Mouse (Mus musculus) stomach, embryonic 15.5 days (tissue): ENCODE measurements around the gene Gipc2. TPM values are rescaled to one million over a fixed set of nuclear protein-coding genes. Genes with fewer than 3 reads are reported as not detected.

ENCODE experiments used
- ATAC-seq: fragments of 200-750 bp; cut with Nextera tagmentation; 2 replicates; pipeline ENCODE4 v1.8.0; 2017; ENCODE audit warnings: low read depth, moderate number of reproducible peaks, moderate TSS enrichment; ENCODE audit not compliant: insufficient read depth, low FRiP score
- H3K27ac ChIP-seq: fragments of 300-500 bp; sonication (generic); 2 replicates; pipeline ENCODE4 v1.5.1; 2015; ENCODE audit warnings: mild to moderate bottlenecking, inconsistent platforms
- H3K27me3 ChIP-seq: fragments of 300-500 bp; sonication (generic); replicated peaks from 2 replicates; pipeline ENCODE4 v1.6.1; 2015; ENCODE audit warnings: inconsistent platforms
- H3K36me3 ChIP-seq: fragments of 300-500 bp; sonication (generic); 2 replicates; pipeline ENCODE4 v1.6.1; 2015; ENCODE audit warnings: inconsistent platforms
- H3K4me1 ChIP-seq: fragments of 300-500 bp; sonication (generic); 2 replicates; pipeline ENCODE4 v1.6.1; 2015; ENCODE audit warnings: inconsistent platforms
- H3K4me2 ChIP-seq: fragments of 300-500 bp; sonication (generic); 2 replicates; pipeline ENCODE4 v1.6.1; 2015; ENCODE audit warnings: mild to moderate bottlenecking, inconsistent platforms
- H3K4me3 ChIP-seq: fragments of 300-500 bp; sonication (generic); replicated peaks from 2 replicates; pipeline ENCODE4 v1.5.1; 2015; ENCODE audit warnings: inconsistent platforms
- H3K9ac ChIP-seq: fragments of 300-500 bp; sonication (generic); 2 replicates; pipeline ENCODE4 v1.6.1; 2015; ENCODE audit warnings: inconsistent platforms
- H3K9me3 ChIP-seq: fragments of 300-500 bp; sonication (generic); 2 replicates; pipeline ENCODE4 v1.6.1; 2016; ENCODE audit warnings: inconsistent platforms
- WGBS: fragments of 180-500 bp; shearing (Covaris S2); methylation state at CpG from one replicate; pipeline ENCODE4 v1.1.7; 2015; 5-methylcytosine and 5-hydroxymethylcytosine counted together
- polyA plus RNA-seq: library from polyadenylated mRNA; unstranded; fragments of >200 nt; fragmentation: Nextera tagmentation; extraction: Ambion mirVana; gene quantifications from 2 replicates; pipeline ENCODE4 v1.2.1, GENCODE M21; 2015

Gipc2 gene
- 57.5 and 78.6 TPM in 2 replicates for polyA plus RNA-seq

GRCm38 (mm10) chr3:152166099-152166423 is at the start of gene Gipc2:
Gene Gipc2, minus strand, starts transcription at chr3:152166230.
- H3K36me3 ChIP-seq, result no peaks in the 10 kb centered on the region
- peak within 1 kb of the TSS; percentile 93 for H3K4me2 ChIP-seq
- no peaks in the 10 kb centered on the region for H3K27me3 ChIP-seq
- H3K9me3 ChIP-seq, result no peaks in the 10 kb centered on the region
- ATAC-seq, result no peak; the same call in 1 of the 2 replicates
- peak within 1 kb of the TSS; percentile 62; the same call in 1 of the 2 replicates for H3K27ac ChIP-seq
- H3K4me3 ChIP-seq, result peak within 1 kb of the TSS; percentile 53
- H3K9ac ChIP-seq, result peak within 1 kb of the TSS; percentile 32; the same call in 1 of the 2 replicates
- H3K4me1 ChIP-seq, result peaks cover 15% of the 10 kb centered on the region
- 22% methylated on average over 10 of the region's 10 CpGs for WGBS

GRCm38 (mm10) chr3:152213416-152213815 is 47.4 kb upstream of the Gipc2 start:
- H3K4me2 ChIP-seq, result peak overlapping the region; percentile 81; the same call in 1 of the 2 replicates
- H3K36me3 ChIP-seq, result peaks cover 5% of the 10 kb centered on the region; the same call in 1 of the 2 replicates
- peaks cover 11% of the 10 kb centered on the region for H3K4me1 ChIP-seq
- WGBS, result 33% methylated on average over 3 of the region's 3 CpGs
- no peaks in the 10 kb centered on the region for H3K27me3 ChIP-seq
- H3K27ac ChIP-seq, result no peak overlapping the region
- H3K9me3 ChIP-seq, result no peaks in the 10 kb centered on the region
- no peak for ATAC-seq
- H3K9ac ChIP-seq, result no peak overlapping the region
- H3K4me3 ChIP-seq, result no peak overlapping the region

- Histone ChIP-seq H3K4me3 (peak overlapping the region; percentile 97), H3K9me3 (no peaks in the 10 kb centered on the region), H3K4me2 (peak overlapping the region; percentile 81), H3K36me3 (0 out of 2 replicates have a peak, but pooled peaks cover 5% of the 10 kb centered on the region), H3K9ac (peak overlapping the region; percentile 99), H3K27ac (peak overlapping the region; percentile 99; the same call in 1 of the 2 replicates), H3K4me1 (peaks cover 11% of the 10 kb centered on the region), H3K27me3 (no peaks in the 10 kb centered on the region)
- ATAC-seq, result no peak
- 2% methylated on average over 7 of the region's 7 CpGs for WGBS
Observed at GRCm38 (mm10) chr3:152211731-152212279, 45.8 kb upstream of the Gipc2 start.

GRCm38 (mm10) chr3:152210728-152211391 is 44.8 kb upstream of the Gipc2 start:
- Histone ChIP-seq H3K4me2 (peak overlapping the region; percentile 81), H3K4me3 (peak overlapping the region; percentile 97), H3K4me1 (peaks cover 11% of the 10 kb centered on the region), H3K9ac (peak overlapping the region; percentile 99), H3K36me3 (no peaks in the 10 kb centered on the region), H3K27me3 (no peaks in the 10 kb centered on the region), H3K9me3 (no peaks in the 10 kb centered on the region), H3K27ac (peak overlapping the region; percentile 99)
- peak; percentile 36 for ATAC-seq
- WGBS, result under 1% methylated on average over 62 of the region's 68 CpGs

- under 1% methylated on average over 85 of the region's 85 CpGs for WGBS
Observed at GRCm38 (mm10) chr3:152209967-152210634, 44.1 kb upstream of the Gipc2 start, which contains the start of the genes Dnajb4 and Fubp1. Gene Dnajb4, minus strand, starts transcription at chr3:152210302. Gene Fubp1, plus strand, starts transcription at chr3:152210422.

DNA sequence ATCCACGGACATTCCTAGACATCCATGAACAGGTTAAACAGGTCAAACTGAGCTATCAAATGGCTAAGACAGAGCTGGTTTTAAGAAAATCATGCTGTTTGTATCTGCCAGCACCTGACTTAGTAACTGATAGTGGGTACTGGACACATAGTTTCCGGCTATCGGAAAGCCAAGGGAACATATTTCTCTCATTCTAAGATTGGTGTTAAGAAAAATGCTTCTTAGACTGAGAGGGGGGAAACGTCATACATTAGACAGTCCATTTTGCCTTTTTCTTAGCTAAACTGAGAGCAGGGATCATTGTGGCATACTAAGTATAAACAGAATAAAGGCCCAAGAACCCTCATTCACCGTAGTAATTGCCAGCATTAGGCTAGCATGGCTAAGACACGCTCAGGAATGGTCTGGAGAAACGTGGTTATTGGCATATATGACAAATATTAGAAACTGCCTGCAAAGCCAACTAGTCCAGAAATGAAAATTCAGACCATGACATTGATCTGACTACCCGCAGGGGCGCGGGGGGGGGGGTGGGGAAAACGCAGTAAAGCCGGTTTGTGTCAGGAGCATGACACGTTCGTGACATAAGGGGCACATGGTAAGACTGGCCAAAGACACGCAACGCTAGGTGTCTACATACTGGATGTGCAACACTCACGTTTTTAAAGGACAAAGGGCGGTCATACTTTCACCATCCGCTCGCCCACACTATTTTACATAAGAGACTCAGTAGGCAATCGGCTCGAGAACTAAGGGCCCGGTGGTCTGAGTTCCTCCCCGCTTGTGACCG is 43.3 kb upstream of the Gipc2 start:
- Histone ChIP-seq H3K36me3 (no peaks in the 10 kb centered on the region), H3K4me1 (peaks cover 11% of the 10 kb centered on the region), H3K4me3 (peak overlapping the region; percentile 97), H3K9ac (peak overlapping the region; percentile 97), H3K27ac (peak overlapping the region; percentile 99), H3K9me3 (no peaks in the 10 kb centered on the region), H3K27me3 (no peaks in the 10 kb centered on the region), H3K4me2 (peak overlapping the region; percentile 61)
- WGBS, result 2% methylated on average over 25 of the region's 25 CpGs
- no peak; the same call in 1 of the 2 replicates for ATAC-seq

More at GRCm38 (mm10) chr3:152209967-152210634, 44.1 kb upstream of the Gipc2 start, which contains the start of the genes Dnajb4 and Fubp1:
- Histone ChIP-seq H3K9me3 (no peaks in the 10 kb centered on the region), H3K27me3 (no peaks in the 10 kb centered on the region), H3K36me3 (no peaks in the 10 kb centered on the region), H3K4me3 (peak within 1 kb of the TSS; percentile 97), H3K4me1 (peaks cover 11% of the 10 kb centered on the region), H3K27ac (peak within 1 kb of the TSS; percentile 99), H3K9ac (peak within 1 kb of the TSS; percentile 99), H3K4me2 (peak within 1 kb of the TSS; percentile 81)
- peak; percentile 97 for ATAC-seq

- 83% methylated on average over 7 of the region's 7 CpGs for WGBS
- H3K4me2 ChIP-seq, result peak overlapping the region; percentile 25; the same call in 1 of the 2 replicates
Observed at GRCm38 (mm10) chr3:152208096-152208885, 42.3 kb upstream of the Gipc2 start.

DNA sequence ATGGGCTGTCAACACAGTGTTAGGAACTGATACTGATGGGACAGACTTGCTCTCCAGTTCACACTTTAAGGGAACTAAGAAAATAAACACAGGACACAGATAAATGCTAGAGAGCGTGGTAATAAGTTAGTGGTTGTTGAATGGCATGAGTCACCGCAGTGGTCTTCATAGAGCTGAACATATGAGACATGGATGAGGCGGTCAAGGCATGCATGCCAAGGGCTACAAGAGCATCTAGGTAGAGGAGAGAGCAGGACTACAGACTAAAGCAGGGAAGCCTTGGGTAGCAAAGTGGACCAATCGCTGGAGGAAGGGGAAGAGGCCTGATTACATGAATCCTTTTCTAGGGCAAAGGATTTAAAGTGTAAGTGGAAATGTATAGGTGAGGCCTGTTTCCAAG is 41.1 kb upstream of the Gipc2 start:
- Histone ChIP-seq H3K4me3 (no peak overlapping the region), H3K27ac (no peak overlapping the region), H3K36me3 (no peaks in the 10 kb centered on the region), H3K4me1 (no peaks in the 10 kb centered on the region), H3K9me3 (no peaks in the 10 kb centered on the region), H3K27me3 (no peaks in the 10 kb centered on the region), H3K4me2 (no peak overlapping the region), H3K9ac (no peak overlapping the region)
- WGBS, result 94% methylated on average over 4 of the region's 4 CpGs
- no peak for ATAC-seq

More at GRCm38 (mm10) chr3:152208096-152208885, 42.3 kb upstream of the Gipc2 start:
- Histone ChIP-seq H3K36me3 (no peaks in the 10 kb centered on the region), H3K27ac (no peak overlapping the region), H3K4me3 (no peak overlapping the region), H3K4me1 (peaks cover 11% of the 10 kb centered on the region), H3K9me3 (no peaks in the 10 kb centered on the region), H3K9ac (no peak overlapping the region), H3K27me3 (no peaks in the 10 kb centered on the region)
- no peak for ATAC-seq

GRCm38 (mm10) chr3:152204577-152204976 is 38.5 kb upstream of the Gipc2 start:
- Histone ChIP-seq H3K36me3 (no peaks in the 10 kb centered on the region), H3K4me1 (no peaks in the 10 kb centered on the region), H3K9ac (no peak overlapping the region), H3K27me3 (no peaks in the 10 kb centered on the region), H3K27ac (no peak overlapping the region), H3K4me2 (no peak overlapping the region), H3K4me3 (no peak overlapping the region), H3K9me3 (no peaks in the 10 kb centered on the region)
- 60% methylated on average over 3 of the region's 3 CpGs for WGBS
- ATAC-seq, result no peak

- Histone ChIP-seq H3K9ac (no peak overlapping the region), H3K27me3 (no peaks in the 10 kb centered on the region), H3K4me1 (no peaks in the 10 kb centered on the region), H3K4me2 (no peak overlapping the region), H3K36me3 (no peaks in the 10 kb centered on the region), H3K4me3 (no peak overlapping the region), H3K9me3 (no peaks in the 10 kb centered on the region), H3K27ac (no peak overlapping the region)
- ATAC-seq, result no peak
- whole genome bisulfite sequencing, result 62% methylated on average over 3 of the region's 3 CpGs
Observed at GRCm38 (mm10) chr3:152203996-152204395, 38.0 kb upstream of the Gipc2 start.

- Histone ChIP-seq H3K4me2 (no peak overlapping the region), H3K4me1 (no peaks in the 10 kb centered on the region), H3K27ac (no peak overlapping the region), H3K9me3 (no peaks in the 10 kb centered on the region), H3K36me3 (no peaks in the 10 kb centered on the region), H3K4me3 (no peak overlapping the region), H3K27me3 (no peaks in the 10 kb centered on the region), H3K9ac (no peak overlapping the region)
- ATAC-seq, result no peak
- WGBS, result 84% methylated on average over 6 of the region's 6 CpGs
Observed at GRCm38 (mm10) chr3:152203411-152203810, 37.4 kb upstream of the Gipc2 start.
